Mouse (Mus musculus): ENCODE data around the gene Ntng2. TPM values are rescaled to one million over a fixed set of nuclear protein-coding genes. Genes with fewer than 3 reads are reported as not detected.

Gene Ntng2
- total and polyA plus RNA-seq, 3 experiments, result 0.53 to 3.8 TPM; not detected in 1

DNA sequence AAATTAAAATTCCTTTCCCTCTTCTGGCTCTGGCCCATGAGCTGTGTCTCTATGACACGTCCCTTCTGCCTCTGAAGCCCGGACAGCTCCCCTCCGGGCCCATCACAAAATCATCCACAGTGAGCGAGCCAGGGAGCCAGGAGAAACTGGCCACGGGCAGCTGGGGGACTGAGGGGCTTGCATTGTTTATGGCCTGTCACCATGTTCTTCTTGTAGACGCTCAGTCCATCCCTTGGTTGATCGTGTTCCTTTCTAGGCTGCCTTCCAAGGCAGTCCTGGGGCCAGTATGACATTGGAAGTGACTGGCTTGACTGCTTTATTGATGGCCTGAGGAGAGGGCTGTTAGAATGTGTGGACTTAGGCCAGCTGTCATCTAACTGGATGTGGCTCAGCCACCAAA, 18.3 kb upstream of the Ntng2 start:
- Histone ChIP-seq H3K36me3 (replicated peaks in 1 of 2; ENCODE audit: control insufficient read depth in 1 of 2, insufficient read depth in 1 of 2, low read length in 1 of 2) (no peaks in the 10 kb centered on the region), H3K9ac (ENCODE audit: insufficient read depth, low read depth) (no peak overlapping the region), H3K27me3 (replicated peaks) (peaks cover 81% of the 10 kb centered on the region), H3K4me3 (replicated peaks in 1 of 3; ENCODE audit: low read depth in 2 of 3, low read length in 2 of 3, poor library complexity in 1 of 3) (no peak overlapping the region), H3K79me2 (replicated peaks; ENCODE audit: control insufficient read depth, extremely low read depth, insufficient read depth, poor library complexity, severe bottlenecking) (no peaks in the 10 kb centered on the region), H3K27ac (ENCODE audit: insufficient read depth, low read depth) (no peak overlapping the region), H3K9me3 (replicated peaks; ENCODE audit: low read length) (no peaks in the 10 kb centered on the region), H3K4me2 (ENCODE audit: insufficient read depth, low read depth, poor library complexity, severe bottlenecking) (no peak overlapping the region), H3K4me1 (ENCODE audit: control insufficient read depth in 1 of 2, insufficient read depth in 2 of 2) (no peaks in the 10 kb centered on the region)
- TF ChIP-seq BHLHE40 (IDR thresholded peaks at IDR 0.05; ENCODE audit: low read depth, low read length) (no peak), CTCF (conservative IDR thresholded peaks at IDR 0.05 in 1 of 2, IDR thresholded peaks at IDR 0.05 in 1 of 2; ENCODE audit: low read depth in 2 of 2, low read length in 2 of 2) (no peak), RAD21 (IDR thresholded peaks at IDR 0.05; ENCODE audit: low read depth, low read length) (no peak), ZKSCAN1 (IDR thresholded peaks at IDR 0.05; ENCODE audit: borderline replicate concordance, low read depth, low read length) (no peak), ZC3H11A (IDR thresholded peaks at IDR 0.05; ENCODE audit: low read depth, low read length) (no peak), E2F4 (IDR thresholded peaks at IDR 0.05; ENCODE audit: insufficient replicate concordance, low read depth, low read length) (no peak), CHD2 (IDR thresholded peaks at IDR 0.05; ENCODE audit: low read length) (no peak), MXI1 (IDR thresholded peaks at IDR 0.05; ENCODE audit: low read depth, low read length) (no peak), MYC (IDR thresholded peaks at IDR 0.05; ENCODE audit: low read depth, low read length) (no peak), TCF12 (IDR thresholded peaks at IDR 0.05; ENCODE audit: low read depth, low read length) (no peak), SMC3 (IDR thresholded peaks at IDR 0.05; ENCODE audit: low read depth, low read length) (no peak), JUN (IDR thresholded peaks at IDR 0.05; ENCODE audit: insufficient read depth, low read depth, low read length) (no peak), RCOR1 (conservative IDR thresholded peaks at IDR 0.05; ENCODE audit: low read depth, low read length) (no peak), ZNF384 (IDR thresholded peaks at IDR 0.05; ENCODE audit: low read depth, low read length) (no peak), ETS1 (conservative IDR thresholded peaks at IDR 0.05; ENCODE audit: low read depth, low read length) (no peak), USF2 (conservative IDR thresholded peaks at IDR 0.05; ENCODE audit: low read depth, low read length) (no peak), MAX (IDR thresholded peaks at IDR 0.05; ENCODE audit: low read length) (no peak), MEF2A (IDR thresholded peaks at IDR 0.05; ENCODE audit: borderline replicate concordance, low read depth, low read length) (no peak), NRF1 (IDR thresholded peaks at IDR 0.05; ENCODE audit: low read depth, low read length) (no peak)
- in situ Hi-C loops (cut with MboI; ENCODE audit: low pct_ligation_motif_present, low pct_unique_long_range_greater_than_20kb, low sequenced_read_pairs) (no loop called here), dilution Hi-C loops (cut with MboI; ENCODE audit: extremely low pct_ligation_motif_present, extremely low pct_unique_long_range_greater_than_20kb, low sequenced_read_pairs) (no loop called here)
- DNase-seq (ENCODE audit: extremely low read depth), result no peak

DNA sequence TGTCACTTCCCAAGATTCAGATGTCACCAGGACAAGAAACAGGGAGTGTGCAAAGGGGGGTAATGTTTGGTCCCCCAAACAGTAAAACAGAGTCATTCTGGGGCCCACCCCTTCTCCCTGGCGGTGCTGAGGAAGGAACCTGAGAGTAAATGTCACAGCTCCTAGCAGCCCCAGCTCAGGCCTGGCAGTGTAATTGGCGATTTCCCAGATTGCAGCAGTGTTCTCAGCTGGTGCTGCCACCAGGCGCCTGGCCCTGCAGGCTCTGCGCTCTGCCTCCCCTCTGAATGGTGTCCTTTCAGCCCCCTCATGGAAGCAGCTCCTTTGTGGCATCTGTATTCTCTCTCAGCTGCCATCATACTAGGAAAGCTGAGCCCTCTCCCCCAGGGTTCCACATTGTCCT, 14.0 kb upstream of the Ntng2 start:
- dilution Hi-C loops (cut with MboI; ENCODE audit: extremely low pct_ligation_motif_present, extremely low pct_unique_long_range_greater_than_20kb, low sequenced_read_pairs) (no loop called here), in situ Hi-C loops (cut with MboI; ENCODE audit: low pct_ligation_motif_present, low pct_unique_long_range_greater_than_20kb, low sequenced_read_pairs) (no loop called here)
- TF ChIP-seq JUND (conservative IDR thresholded peaks at IDR 0.05; ENCODE audit: low read depth, low read length) (no peak), POLR2A (IDR thresholded peaks at IDR 0.05; ENCODE audit: low read depth, low read length) (no peak), MEF2A (IDR thresholded peaks at IDR 0.05; ENCODE audit: borderline replicate concordance, low read depth, low read length) (no peak), PAX5 (IDR thresholded peaks at IDR 0.05; ENCODE audit: low read length) (no peak), KAT2A (IDR thresholded peaks at IDR 0.05; ENCODE audit: insufficient replicate concordance, low read length) (no peak), TCF12 (IDR thresholded peaks at IDR 0.05; ENCODE audit: low read depth, low read length) (no peak), RCOR1 (conservative IDR thresholded peaks at IDR 0.05; ENCODE audit: low read depth, low read length) (no peak), MXI1 (IDR thresholded peaks at IDR 0.05; ENCODE audit: low read depth, low read length) (no peak), E2F4 (IDR thresholded peaks at IDR 0.05; ENCODE audit: insufficient replicate concordance, low read depth, low read length) (no peak), GABPA (IDR thresholded peaks at IDR 0.05; ENCODE audit: insufficient replicate concordance, low read depth, low read length) (no peak), SMC3 (IDR thresholded peaks at IDR 0.05; ENCODE audit: low read depth, low read length) (no peak), BHLHE40 (IDR thresholded peaks at IDR 0.05; ENCODE audit: low read depth, low read length) (no peak), SIN3A (IDR thresholded peaks at IDR 0.05; ENCODE audit: low read length) (no peak), NELFE (IDR thresholded peaks at IDR 0.05; ENCODE audit: low read depth, low read length) (no peak), TBP (conservative IDR thresholded peaks at IDR 0.05; ENCODE audit: low read depth, low read length) (no peak)
- Histone ChIP-seq H3K4me2 (ENCODE audit: insufficient read depth, low read depth, poor library complexity, severe bottlenecking) (no peak overlapping the region), H3K4me3 (replicated peaks in 1 of 3; ENCODE audit: low read depth in 2 of 3, low read length in 2 of 3, poor library complexity in 1 of 3) (no peak overlapping the region), H3K27ac (ENCODE audit: insufficient read depth, low read depth) (no peak overlapping the region), H3K9ac (ENCODE audit: insufficient read depth, low read depth) (no peak overlapping the region), H3K4me1 (ENCODE audit: control insufficient read depth in 1 of 2, insufficient read depth in 2 of 2) (no peaks in the 10 kb centered on the region), H3K36me3 (replicated peaks in 1 of 2; ENCODE audit: control insufficient read depth in 1 of 2, insufficient read depth in 1 of 2, low read length in 1 of 2) (no peaks in the 10 kb centered on the region), H3K79me2 (replicated peaks; ENCODE audit: control insufficient read depth, extremely low read depth, insufficient read depth, poor library complexity, severe bottlenecking) (no peaks in the 10 kb centered on the region), H3K27me3 (replicated peaks) (peaks cover 84% of the 10 kb centered on the region), H3K9me3 (replicated peaks; ENCODE audit: low read length) (no peaks in the 10 kb centered on the region)
- DNase-seq (ENCODE audit: extremely low read depth), result no peak

Measured in CH12.LX (cell line).